Mouse (Mus musculus) cerebellum, adult 2 months (tissue): Measurements from ENCODE around the gene Sh2b2. TPM values are rescaled to one million over a fixed set of nuclear protein-coding genes. Genes with fewer than 3 reads are reported as not detected.

Source experiments
- DNase-seq, 2 experiments: peaks; one replicate each; pipeline ENCODE4 v3.0.0; 2021
- H3K27ac ChIP-seq: fragments of 200-500 bp; 2 replicates; pipeline ENCODE4 v1.5.1; 2012; ENCODE audit warnings: low read length, control low read depth, inconsistent platforms; ENCODE audit not compliant: insufficient read depth
- H3K27me3 ChIP-seq: fragments of 200-500 bp; 2 replicates; pipeline ENCODE4 v1.6.1; 2012; ENCODE audit warnings: inconsistent platforms, mild to moderate bottlenecking, low read length, moderate library complexity; ENCODE audit not compliant: control insufficient read depth, insufficient read depth
- H3K4me1 ChIP-seq: fragments of 200-500 bp; 2 replicates; pipeline ENCODE4 v1.6.1; 2011; ENCODE audit warnings: low read length; ENCODE audit not compliant: control insufficient read depth, insufficient read depth
- H3K4me3 ChIP-seq: fragments of 200-500 bp; replicated peaks from 2 replicates; pipeline ENCODE3; 2011; ENCODE audit warnings: mild to moderate bottlenecking, low read depth, low read length, control low read depth; ENCODE audit not compliant: insufficient read depth
- CTCF ChIP-seq: fragments of 200-500 bp; IDR thresholded peaks from 2 replicates; pipeline ENCODE4 v1.5.1; 2011; ENCODE audit warnings: low read depth, mild to moderate bottlenecking, control low read depth, low read length, moderate library complexity, borderline replicate concordance; ENCODE audit not compliant: insufficient read depth
- POLR2A ChIP-seq: fragments of 200-500 bp; IDR thresholded peaks from 2 replicates; pipeline ENCODE4 v1.6.1; 2011; ENCODE audit warnings: low read length, control low read depth, borderline replicate concordance; ENCODE audit not compliant: insufficient read depth
- WGBS: fragments of 180-500 bp; shearing (Covaris S2); methylation state at CpG from one replicate; pipeline ENCODE4 v1.1.7; 2018; 5-methylcytosine and 5-hydroxymethylcytosine counted together
- polyA plus RNA-seq: library from polyadenylated mRNA; depleted of rRNA; stranded (reverse); fragments of >200 nt; gene quantifications from 2 replicates; pipeline ENCODE4 v1.2.3, GENCODE M21; 2012

Gene Sh2b2
- polyA plus RNA-seq, 1 experiment, result 8.3 TPM

- 78% methylated on average over 6 of the region's 6 CpGs for WGBS
- DNase-seq, result no peak
- H3K27me3 ChIP-seq, result no peaks in the 10 kb centered on the region
- no peak overlapping the region for H3K27ac ChIP-seq
- no peaks in the 10 kb centered on the region for H3K4me1 ChIP-seq
- no peak for TF ChIP-seq CTCF
- no peak for TF ChIP-seq POLR2A
- no peak overlapping the region for H3K4me3 ChIP-seq
Observed at GRCm38 (mm10) chr5:136248441-136248840, 2.1 kb upstream of the Sh2b2 start.

DNA sequence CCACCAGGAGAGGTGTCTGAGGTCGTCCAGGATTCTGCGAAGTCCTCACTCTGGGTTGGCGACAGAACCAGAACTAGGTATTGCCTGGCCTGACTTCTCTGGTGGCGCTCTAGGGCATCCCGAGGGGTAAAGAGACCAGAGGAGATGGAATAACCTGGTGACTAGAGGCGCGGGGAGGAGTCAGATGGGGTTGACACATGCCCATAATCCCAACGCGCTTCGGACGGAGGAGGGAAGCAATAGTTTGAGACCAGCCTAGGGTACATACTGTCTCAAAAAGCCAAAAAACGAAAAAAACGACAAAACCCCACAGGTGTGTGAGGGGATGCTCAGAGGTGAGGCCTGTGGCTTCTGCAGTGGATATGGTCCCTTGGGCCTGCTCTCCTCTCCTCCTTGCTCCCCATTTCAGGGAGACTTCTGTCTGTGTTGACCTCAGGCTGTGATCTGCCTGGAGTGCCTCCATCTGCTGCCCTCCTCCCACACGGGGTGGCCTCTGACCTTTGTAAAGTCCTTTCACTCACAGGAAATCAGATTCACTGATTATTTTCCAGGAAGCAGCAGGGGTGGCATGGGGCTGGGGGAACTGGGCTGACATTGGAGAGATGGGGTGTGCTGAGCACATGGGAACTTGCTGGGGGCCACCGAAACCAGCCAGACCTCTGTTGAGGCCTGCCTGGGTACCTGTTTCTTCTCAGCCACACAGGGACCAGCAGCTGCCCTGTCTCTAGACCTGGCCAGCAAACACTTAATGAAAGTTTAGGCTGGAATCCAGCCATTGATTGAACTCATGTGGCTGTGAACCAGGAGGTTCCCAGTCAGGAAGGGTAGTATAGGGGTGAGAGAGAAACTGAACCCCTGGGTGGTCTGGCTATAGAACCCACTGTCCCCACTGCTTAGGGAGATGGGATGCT lies 560 bp downstream of the Sh2b2 start:
- Histone ChIP-seq H3K27me3 (no peaks in the 10 kb centered on the region), H3K4me3 (no peak overlapping the region), H3K4me1 (no peaks in the 10 kb centered on the region), H3K27ac (no peak overlapping the region)
- peak in 1 of 2 experiments; percentile 16 for DNase-seq
- 24% methylated on average over 15 of the region's 15 CpGs for WGBS
- no peak for TF ChIP-seq POLR2A

- H3K4me3 ChIP-seq, result peak overlapping the region; percentile 79
- no peaks in the 10 kb centered on the region for H3K4me1 ChIP-seq
- TF ChIP-seq POLR2A (no peak), CTCF (no peak)
- WGBS, result under 1% methylated on average over 52 of the region's 57 CpGs
- no peak overlapping the region for H3K27ac ChIP-seq
- DNase-seq, result peak; percentile 66 to 70
- no peaks in the 10 kb centered on the region for H3K27me3 ChIP-seq
Observed at GRCm38 (mm10) chr5:136244762-136245540, 1.4 kb downstream of the Sh2b2 start.

- TF ChIP-seq POLR2A (no peak), CTCF (no peak)
- H3K27ac ChIP-seq, result no peak overlapping the region
- no peaks in the 10 kb centered on the region for H3K4me1 ChIP-seq
- under 1% methylated on average over 67 of the region's 67 CpGs for WGBS
- H3K27me3 ChIP-seq, result no peaks in the 10 kb centered on the region
- peak overlapping the region; percentile 79 for H3K4me3 ChIP-seq
- DNase-seq, result peak; percentile 28 to 50
Observed at GRCm38 (mm10) chr5:136243851-136244761, 2.2 kb downstream of the Sh2b2 start.

DNA sequence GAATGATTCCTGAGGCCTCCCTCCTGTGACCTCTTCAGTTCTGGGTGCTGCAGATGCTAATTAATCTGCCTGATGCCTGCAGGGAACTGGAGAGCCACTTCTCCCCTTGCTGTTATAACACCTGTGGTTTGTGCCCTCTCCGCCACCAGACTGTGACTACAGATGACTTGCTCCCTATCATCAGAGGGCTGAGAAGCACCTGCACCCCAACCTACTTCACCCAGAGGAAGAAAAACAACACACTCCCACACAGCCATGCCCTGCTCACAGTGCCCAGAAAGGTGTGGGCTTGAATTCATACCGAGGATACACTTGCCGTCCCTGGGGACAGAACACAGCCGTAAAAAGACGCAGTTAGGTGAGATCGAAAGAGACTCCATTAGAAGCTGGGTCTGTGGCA lies 5.2 kb downstream of the Sh2b2 start:
- Histone ChIP-seq H3K27me3 (no peaks in the 10 kb centered on the region), H3K4me3 (no peak overlapping the region), H3K4me1 (0 out of 2 replicates have a peak, but pooled peaks cover 4% of the 10 kb centered on the region), H3K27ac (no peak overlapping the region)
- no peak for DNase-seq
- 77% methylated on average over 6 of the region's 6 CpGs for WGBS
- TF ChIP-seq POLR2A (no peak), CTCF (no peak)

GRCm38 (mm10) chr5:136240381-136240780 lies 6.0 kb downstream of the Sh2b2 start:
- WGBS, result 58% methylated on average over 1 of the region's 1 CpGs
- TF ChIP-seq POLR2A (no peak), CTCF (no peak)
- no peak for DNase-seq
- Histone ChIP-seq H3K4me3 (no peak overlapping the region), H3K27me3 (no peaks in the 10 kb centered on the region), H3K27ac (no peak overlapping the region), H3K4me1 (0 out of 2 replicates have a peak, but pooled peaks cover 4% of the 10 kb centered on the region)

DNA sequence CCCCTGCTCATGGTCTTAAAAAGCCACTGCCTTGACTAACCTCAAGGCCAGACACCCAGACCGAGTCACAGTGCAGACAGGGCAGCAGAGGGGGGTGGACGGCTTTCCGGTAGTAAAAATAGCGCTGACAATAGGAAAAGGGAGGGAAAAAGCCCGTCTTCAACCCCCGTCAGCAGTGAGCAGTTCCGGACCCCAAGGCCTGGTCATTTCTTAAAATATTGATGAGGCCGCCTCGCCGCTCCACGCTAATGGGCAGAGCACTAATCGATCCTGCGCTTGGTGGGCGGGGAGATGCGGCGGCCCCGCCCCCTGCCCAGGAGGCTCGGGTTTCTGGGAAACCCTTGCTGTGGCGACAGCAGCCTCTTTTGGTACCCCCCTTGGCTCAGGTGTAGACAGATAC lies 8.7 kb downstream of the Sh2b2 start:
- Histone ChIP-seq H3K4me1 (0 out of 2 replicates have a peak, but pooled peaks cover 4% of the 10 kb centered on the region), H3K27me3 (no peaks in the 10 kb centered on the region), H3K4me3 (peak overlapping the region; percentile 39), H3K27ac (no peak overlapping the region)
- 3% methylated on average over 19 of the region's 19 CpGs for WGBS
- TF ChIP-seq POLR2A (no peak), CTCF (no peak)
- no peak for DNase-seq
